Mouse (Mus musculus): ENCODE results near the gene Kcna10. TPM values are rescaled to one million over a fixed set of nuclear protein-coding genes. Genes with fewer than 3 reads are reported as not detected.

Gene Kcna10
- total and polyA plus RNA-seq, 2 experiments from 2014 or later: not detected

- no peaks in the 10 kb centered on the region for H3K27me3 ChIP-seq (ENCODE audit: insufficient read depth, low read length)
- H3K27ac ChIP-seq (ENCODE audit: low read depth, low read length): no peak overlapping the region
- no peak overlapping the region for H3K4me3 ChIP-seq (ENCODE audit: low read depth, low read length)
- ATAC-seq (no peak), DNase-seq (no peak)
- 0 out of 2 replicates have a peak, but pooled peaks cover 4% of the 10 kb centered on the region for H3K4me1 ChIP-seq (ENCODE audit: insufficient read depth)
- no peak overlapping the region for H3K4me2 ChIP-seq (ENCODE audit: low read depth)
- 85% methylated on average over 11 of the region's 11 CpGs for WGBS
- H3K9me3 ChIP-seq (ENCODE audit: low read length): no peaks in the 10 kb centered on the region
- no peak overlapping the region for H3K9ac ChIP-seq
- no peaks in the 10 kb centered on the region for H3K36me3 ChIP-seq (ENCODE audit: insufficient read depth)
- TF ChIP-seq CTCF (IDR thresholded peaks at IDR 0.05; ENCODE audit: low read depth): no peak
Measured at GRCm38 (mm10) chr3:107153772-107154655, 28.8 kb upstream of the Kcna10 start.

DNA sequence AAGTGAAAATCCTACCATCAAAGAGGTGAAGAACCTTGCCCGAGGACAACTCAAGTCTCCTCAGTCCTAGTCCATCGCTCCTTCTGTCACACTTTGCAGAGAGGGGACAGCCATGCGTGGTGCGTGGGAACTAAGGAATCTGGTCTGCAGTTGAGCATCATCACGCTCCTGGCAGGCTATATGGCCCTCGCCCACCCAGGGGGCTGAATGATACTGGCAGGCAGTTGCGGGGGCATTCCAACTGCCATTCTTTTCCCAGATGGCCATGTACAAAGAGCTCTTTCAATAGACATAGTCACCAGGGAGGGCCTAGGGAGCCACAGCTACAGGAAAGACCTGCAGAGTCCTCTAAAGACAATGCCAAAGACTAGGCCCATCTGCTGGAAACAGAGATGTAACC lies 24.0 kb upstream of the Kcna10 start:
- H3K9me3 ChIP-seq (ENCODE audit: low read length): no peaks in the 10 kb centered on the region
- H3K36me3 ChIP-seq (ENCODE audit: insufficient read depth): no peaks in the 10 kb centered on the region
- DNase-seq: no peak
- H3K9ac ChIP-seq: no peak overlapping the region
- no peak overlapping the region for H3K27ac ChIP-seq (ENCODE audit: low read depth, low read length)
- no peak; the same call in 1 of the 2 replicates for ATAC-seq
- no peak overlapping the region for H3K4me2 ChIP-seq (ENCODE audit: low read depth)
- no peak for TF ChIP-seq CTCF (IDR thresholded peaks at IDR 0.05; ENCODE audit: low read depth)
- no peaks in the 10 kb centered on the region for H3K27me3 ChIP-seq (ENCODE audit: insufficient read depth, low read length)
- peaks cover 5% of the 10 kb centered on the region; the same call in 1 of the 2 replicates for H3K4me1 ChIP-seq (ENCODE audit: insufficient read depth)
- H3K4me3 ChIP-seq (ENCODE audit: low read depth, low read length): no peak overlapping the region
- 78% methylated on average over 7 of the region's 7 CpGs for WGBS

DNA sequence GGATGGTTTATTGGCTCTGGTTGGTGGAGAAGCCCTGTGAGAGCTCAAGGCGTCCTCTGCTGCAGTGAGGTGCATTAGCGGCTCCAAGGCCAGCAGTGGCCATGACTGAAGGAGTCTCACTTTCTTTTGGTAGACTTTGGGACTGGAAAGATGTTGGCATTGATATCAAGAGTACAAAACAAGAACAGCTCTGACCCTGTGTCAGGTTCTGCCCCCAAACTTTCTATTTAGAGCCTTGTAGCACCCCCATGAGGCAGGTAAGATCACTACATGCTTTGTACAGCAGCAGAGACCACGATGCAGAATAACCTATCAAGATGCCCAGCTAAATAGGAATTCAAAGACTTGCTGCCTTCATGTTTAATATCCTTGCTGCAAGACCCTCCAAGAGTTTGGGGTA lies 23.4 kb upstream of the Kcna10 start:
- 61% methylated on average over 3 of the region's 3 CpGs for WGBS
- peak; percentile 50; the same call in 1 of the 2 replicates for ATAC-seq
- H3K9ac ChIP-seq: no peak overlapping the region
- peak; percentile 47 for TF ChIP-seq CTCF (IDR thresholded peaks at IDR 0.05; ENCODE audit: low read depth)
- peak overlapping the region; percentile 49 for H3K4me2 ChIP-seq (ENCODE audit: low read depth)
- H3K4me1 ChIP-seq (ENCODE audit: insufficient read depth): peaks cover 5% of the 10 kb centered on the region; the same call in 1 of the 2 replicates
- H3K4me3 ChIP-seq (ENCODE audit: low read depth, low read length): 0 out of 2 replicates have a peak overlapping the region, but pooled peaks have one; percentile 20
- no peaks in the 10 kb centered on the region for H3K9me3 ChIP-seq (ENCODE audit: low read length)
- no peak overlapping the region for H3K27ac ChIP-seq (ENCODE audit: low read depth, low read length)
- no peak for DNase-seq
- H3K36me3 ChIP-seq (ENCODE audit: insufficient read depth): no peaks in the 10 kb centered on the region
- H3K27me3 ChIP-seq (ENCODE audit: insufficient read depth, low read length): no peaks in the 10 kb centered on the region

GRCm38 (mm10) chr3:107159859-107160324 lies 23.0 kb upstream of the Kcna10 start:
- Histone ChIP-seq H3K9me3 (ENCODE audit: low read length) (no peaks in the 10 kb centered on the region), H3K27me3 (ENCODE audit: insufficient read depth, low read length) (no peaks in the 10 kb centered on the region), H3K4me2 (ENCODE audit: low read depth) (peak overlapping the region; percentile 49), H3K27ac (ENCODE audit: low read depth, low read length) (no peak overlapping the region), H3K36me3 (ENCODE audit: insufficient read depth) (no peaks in the 10 kb centered on the region), H3K4me3 (ENCODE audit: low read depth, low read length) (peak overlapping the region; percentile 20), H3K4me1 (ENCODE audit: insufficient read depth) (peaks cover 5% of the 10 kb centered on the region; the same call in 1 of the 2 replicates), H3K9ac (peak overlapping the region; percentile 26; the same call in 1 of the 2 replicates)
- 6% methylated on average over 17 of the region's 17 CpGs for WGBS
- peak; percentile 42 for DNase-seq
- peak; percentile 46 for TF ChIP-seq CTCF (IDR thresholded peaks at IDR 0.05; ENCODE audit: low read depth)
- peak; percentile 78 for ATAC-seq

- H3K27me3 ChIP-seq (ENCODE audit: insufficient read depth, low read length): no peaks in the 10 kb centered on the region
- H3K9me3 ChIP-seq (ENCODE audit: low read length): no peaks in the 10 kb centered on the region
- no peak overlapping the region for H3K4me3 ChIP-seq (ENCODE audit: low read depth, low read length)
- no peaks in the 10 kb centered on the region for H3K36me3 ChIP-seq (ENCODE audit: insufficient read depth)
- WGBS: 78% methylated on average over 2 of the region's 2 CpGs
- DNase-seq (no peak), ATAC-seq (no peak)
- H3K4me1 ChIP-seq (ENCODE audit: insufficient read depth): peaks cover 5% of the 10 kb centered on the region; the same call in 1 of the 2 replicates
- H3K4me2 ChIP-seq (ENCODE audit: low read depth): no peak overlapping the region
- no peak for TF ChIP-seq CTCF (IDR thresholded peaks at IDR 0.05; ENCODE audit: low read depth)
- no peak overlapping the region for H3K27ac ChIP-seq (ENCODE audit: low read depth, low read length)
- H3K9ac ChIP-seq: no peak overlapping the region
Measured at GRCm38 (mm10) chr3:107162741-107163140, 20.1 kb upstream of the Kcna10 start.

GRCm38 (mm10) chr3:107169552-107169951 lies 13.3 kb upstream of the Kcna10 start:
- no peaks in the 10 kb centered on the region for H3K9me3 ChIP-seq (ENCODE audit: low read length)
- ATAC-seq: peak; percentile 68
- no peak for TF ChIP-seq CTCF (IDR thresholded peaks at IDR 0.05; ENCODE audit: low read depth)
- 63% methylated on average over 2 of the region's 2 CpGs for WGBS
- no peaks in the 10 kb centered on the region for H3K27me3 ChIP-seq (ENCODE audit: insufficient read depth, low read length)
- no peak overlapping the region for H3K4me3 ChIP-seq (ENCODE audit: low read depth, low read length)
- no peak for DNase-seq
- no peaks in the 10 kb centered on the region for H3K4me1 ChIP-seq (ENCODE audit: insufficient read depth)
- H3K27ac ChIP-seq (ENCODE audit: low read depth, low read length): no peak overlapping the region
- H3K4me2 ChIP-seq (ENCODE audit: low read depth): no peak overlapping the region
- no peaks in the 10 kb centered on the region for H3K36me3 ChIP-seq (ENCODE audit: insufficient read depth)
- no peak overlapping the region for H3K9ac ChIP-seq

GRCm38 (mm10) chr3:107171964-107172363 lies 10.9 kb upstream of the Kcna10 start:
- H3K9ac ChIP-seq: no peak overlapping the region
- H3K36me3 ChIP-seq (ENCODE audit: insufficient read depth): no peaks in the 10 kb centered on the region
- no peak overlapping the region for H3K27ac ChIP-seq (ENCODE audit: low read depth, low read length)
- H3K4me2 ChIP-seq (ENCODE audit: low read depth): no peak overlapping the region
- DNase-seq: no peak
- H3K4me3 ChIP-seq (ENCODE audit: low read depth, low read length): no peak overlapping the region
- H3K27me3 ChIP-seq (ENCODE audit: insufficient read depth, low read length): no peaks in the 10 kb centered on the region
- no peaks in the 10 kb centered on the region for H3K9me3 ChIP-seq (ENCODE audit: low read length)
- H3K4me1 ChIP-seq (ENCODE audit: insufficient read depth): no peaks in the 10 kb centered on the region
- no peak for ATAC-seq
- WGBS: 88% methylated on average over 3 of the region's 3 CpGs
- no peak for TF ChIP-seq CTCF (IDR thresholded peaks at IDR 0.05; ENCODE audit: low read depth)

Measured in forebrain, postnatal 0 days (tissue).